Mouse (Mus musculus): Measurements from ENCODE around the gene Klhl35. TPM values are rescaled to one million over a fixed set of nuclear protein-coding genes. Genes with fewer than 3 reads are reported as not detected.
A peak's percentile ranks its signal among the peaks of the same experiment; 100 is the strongest.

Gene Klhl35
- polyA plus RNA-seq, 1 experiment, result 0.80 TPM

DNA sequence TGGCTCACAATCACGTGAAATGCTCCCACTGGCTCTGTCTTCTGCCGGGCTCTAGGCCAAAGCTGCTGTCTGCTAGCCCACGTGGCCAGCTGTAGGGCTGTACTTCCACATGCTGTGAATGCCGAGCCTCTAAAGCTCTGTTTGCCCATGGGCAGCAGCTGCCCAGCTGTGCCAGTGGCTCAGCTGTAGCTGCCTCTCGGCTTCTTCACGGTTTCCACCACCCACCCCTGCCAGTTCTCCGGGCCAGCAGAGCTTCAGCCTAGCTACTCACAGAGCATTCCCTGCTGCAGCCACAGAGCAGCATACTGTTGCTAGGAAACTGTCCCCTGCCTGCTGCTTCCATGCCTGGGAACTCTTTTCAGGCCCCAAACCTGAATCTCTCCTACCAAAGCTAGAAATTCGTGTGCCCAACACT lies 44.3 kb downstream of the Klhl35 start:
- WGBS, result 27% methylated on average over 8 of the region's 8 CpGs
- no peak for TF ChIP-seq POLR2A (IDR thresholded peaks at IDR 0.05; ENCODE audit: borderline replicate concordance, extremely low read depth, low read depth, low read length)
- no peak for TF ChIP-seq CTCF (IDR thresholded peaks at IDR 0.05; ENCODE audit: insufficient read depth, low read length)
- Histone ChIP-seq H3K4me3 (replicated peaks; ENCODE audit: extremely low read depth, low read depth, low read length) (no peak overlapping the region), H3K4me1 (ENCODE audit: control insufficient read depth, insufficient read depth, low read length) (no peaks in the 10 kb centered on the region)
- peak; percentile 56 for DNase-seq

DNA sequence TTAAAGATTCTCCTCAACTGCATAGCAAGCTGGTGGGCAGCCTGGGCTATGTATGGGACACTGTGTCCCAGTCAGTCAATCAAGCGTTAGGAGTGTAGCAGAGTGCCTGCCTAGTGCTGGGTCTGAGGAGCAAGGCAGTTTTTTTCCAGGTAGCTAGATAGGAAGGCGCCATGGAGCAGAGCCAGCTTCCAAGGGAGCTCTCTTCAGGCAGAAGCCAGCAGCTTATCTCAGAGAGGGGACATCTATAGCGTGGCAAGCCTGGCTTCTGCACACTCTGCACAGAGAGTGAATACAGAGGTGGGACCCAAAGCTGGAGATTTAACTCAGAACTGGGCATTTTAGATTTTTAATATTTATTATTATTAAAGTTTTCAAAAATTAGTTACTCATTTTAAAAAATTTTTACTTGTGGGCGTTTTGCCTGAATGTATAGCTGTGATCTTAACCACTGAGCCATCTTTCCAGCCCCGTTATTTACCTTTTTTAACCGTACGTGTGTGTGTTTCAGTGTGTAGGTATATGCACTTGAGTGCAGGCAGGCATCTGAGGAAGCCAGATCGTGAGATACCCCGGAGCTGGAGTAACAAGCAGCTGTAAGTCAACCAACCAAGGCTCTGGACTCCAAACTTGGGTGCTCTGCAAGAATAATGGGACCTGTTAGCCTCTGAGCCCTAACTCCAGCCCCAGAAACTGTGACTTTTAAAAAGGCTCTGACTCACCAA lies 50.4 kb downstream of the Klhl35 start:
- DNase-seq, result no peak
- WGBS, result 86% methylated on average over 9 of the region's 9 CpGs
- Histone ChIP-seq H3K4me1 (ENCODE audit: control insufficient read depth, insufficient read depth, low read length) (no peaks in the 10 kb centered on the region; the same call in 1 of the 2 replicates), H3K4me3 (replicated peaks; ENCODE audit: extremely low read depth, low read depth, low read length) (no peak overlapping the region)
- TF ChIP-seq POLR2A (IDR thresholded peaks at IDR 0.05; ENCODE audit: borderline replicate concordance, extremely low read depth, low read depth, low read length), result no peak
- no peak for TF ChIP-seq CTCF (IDR thresholded peaks at IDR 0.05; ENCODE audit: insufficient read depth, low read length)

- TF ChIP-seq POLR2A (IDR thresholded peaks at IDR 0.05; ENCODE audit: borderline replicate concordance, extremely low read depth, low read depth, low read length) (no peak), CTCF (IDR thresholded peaks at IDR 0.05; ENCODE audit: insufficient read depth, low read length) (no peak)
- Histone ChIP-seq H3K4me3 (replicated peaks; ENCODE audit: extremely low read depth, low read depth, low read length) (no peak overlapping the region), H3K4me1 (ENCODE audit: control insufficient read depth, insufficient read depth, low read length) (no peaks in the 10 kb centered on the region; the same call in 1 of the 2 replicates)
- DNase-seq, result no peak
- WGBS, result 73% methylated on average over 3 of the region's 3 CpGs
Measured at GRCm38 (mm10) chr7:99516814-99517157, 51.0 kb downstream of the Klhl35 start.

DNA sequence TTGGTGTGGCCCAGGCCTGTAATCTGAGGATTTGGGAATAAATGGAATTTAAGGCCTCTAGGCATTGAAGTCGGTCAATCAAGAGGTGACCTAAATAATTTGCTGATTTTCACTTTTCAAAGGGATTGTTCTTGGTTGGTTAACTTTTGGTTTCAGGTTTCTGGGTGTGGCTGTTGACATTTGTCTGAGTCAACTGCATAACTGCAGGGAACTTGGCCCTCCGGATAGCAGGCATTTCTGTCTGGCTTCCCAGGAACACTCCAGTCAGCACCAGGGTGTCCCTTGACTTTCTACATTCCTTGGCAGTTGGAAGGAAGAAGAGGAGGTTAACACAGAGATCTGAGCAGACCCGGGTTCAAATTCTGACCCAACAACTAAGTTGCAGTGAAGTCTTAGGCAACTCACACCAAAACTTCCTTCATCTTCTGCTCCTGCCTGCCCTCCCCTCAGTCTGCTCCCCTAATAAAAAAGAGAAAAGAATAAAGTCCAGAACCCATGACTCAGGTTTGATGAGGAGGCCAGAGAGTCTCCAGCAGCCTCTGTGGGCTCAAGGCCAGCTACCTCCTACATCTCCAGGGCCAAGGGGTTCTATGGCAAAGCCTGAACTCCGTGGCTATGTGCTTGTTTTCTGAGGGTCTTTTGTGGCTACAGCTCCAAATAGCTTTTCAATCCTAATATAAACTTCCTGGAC lies 53.3 kb downstream of the Klhl35 start:
- WGBS, result 43% methylated on average over 4 of the region's 4 CpGs
- no peak overlapping the region for H3K4me3 ChIP-seq (replicated peaks; ENCODE audit: extremely low read depth, low read depth, low read length)
- TF ChIP-seq POLR2A (IDR thresholded peaks at IDR 0.05; ENCODE audit: borderline replicate concordance, extremely low read depth, low read depth, low read length) (no peak), CTCF (IDR thresholded peaks at IDR 0.05; ENCODE audit: insufficient read depth, low read length) (no peak)
- DNase-seq, result no peak
- no peaks in the 10 kb centered on the region; the same call in 1 of the 2 replicates for H3K4me1 ChIP-seq (ENCODE audit: control insufficient read depth, insufficient read depth, low read length)

DNA sequence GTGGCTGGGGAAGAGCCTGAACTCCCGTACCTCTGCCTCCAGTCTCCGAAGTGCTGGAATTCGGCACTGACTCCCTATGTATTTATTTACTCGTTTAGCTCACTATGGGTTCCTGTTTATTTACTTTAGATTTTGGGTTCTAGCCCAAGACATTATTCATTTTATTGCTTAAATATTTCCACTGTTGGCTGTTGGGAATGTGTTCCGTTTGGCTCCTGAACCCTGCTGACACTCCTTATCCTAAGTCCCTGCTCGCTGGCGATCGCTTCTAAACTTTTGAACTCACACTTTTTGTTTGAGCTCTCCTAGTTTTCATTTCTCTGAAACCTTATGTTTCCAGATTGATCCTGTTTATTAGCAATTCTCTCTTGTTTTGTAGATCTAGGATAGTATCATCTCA lies 57.3 kb downstream of the Klhl35 start:
- no peak for DNase-seq
- H3K4me3 ChIP-seq (replicated peaks; ENCODE audit: extremely low read depth, low read depth, low read length), result no peak overlapping the region
- 31% methylated on average over 8 of the region's 8 CpGs for WGBS
- H3K4me1 ChIP-seq (ENCODE audit: control insufficient read depth, insufficient read depth, low read length), result no peaks in the 10 kb centered on the region; the same call in 1 of the 2 replicates
- TF ChIP-seq CTCF (IDR thresholded peaks at IDR 0.05; ENCODE audit: insufficient read depth, low read length) (no peak), POLR2A (IDR thresholded peaks at IDR 0.05; ENCODE audit: borderline replicate concordance, extremely low read depth, low read depth, low read length) (no peak)

Other genes starting within 250 kb of the Klhl35 start
- 1.1 and 3.1 TPM in 2 replicates for gene Mogat2, start 227.4 kb upstream of the Klhl35 start, polyA plus RNA-seq (2012; rRNA removed)
- gene Map6, start 198.6 kb upstream of the Klhl35 start, polyA plus RNA-seq (2012; rRNA removed), result 24.2 and 25.4 TPM in 2 replicates
- 364 and 388 TPM in 2 replicates for gene Serpinh1, start 112.8 kb upstream of the Klhl35 start, polyA plus RNA-seq (2012; rRNA removed)
- 26.5 and 27.2 TPM in 2 replicates for gene Gdpd5, start 84.6 kb upstream of the Klhl35 start, polyA plus RNA-seq (2012; rRNA removed)
- 206 and 308 TPM in 2 replicates for gene Rps3, start 17.7 kb downstream of the Klhl35 start, polyA plus RNA-seq (2012; rRNA removed)
- 131 and 161 TPM in 2 replicates for gene Arrb1, start 69.5 kb downstream of the Klhl35 start, polyA plus RNA-seq (2012; rRNA removed)
- 3.8 and 7.2 TPM in 2 replicates for gene Tpbgl, start 161.1 kb downstream of the Klhl35 start, polyA plus RNA-seq (2012; rRNA removed)
- gene Slco2b1, start 245.3 kb downstream of the Klhl35 start, polyA plus RNA-seq (2012; rRNA removed), result 16.5 and 18.0 TPM in 2 replicates